Mouse (Mus musculus) liver, embryonic 15.5 days (tissue): ENCODE results near the gene Zc3h4. TPM values are rescaled to one million over a fixed set of nuclear protein-coding genes. Genes with fewer than 3 reads are reported as not detected.

Experiments
- ATAC-seq: fragments of 200-750 bp; cut with Nextera tagmentation; 2 replicates; pipeline ENCODE4 v1.8.0; 2017; ENCODE audit warnings: moderate number of reproducible peaks, mild to moderate bottlenecking, moderate library complexity; ENCODE audit not compliant: insufficient read depth
- H3K27ac ChIP-seq: fragments of 300-500 bp; sonication (generic); replicated peaks from 2 replicates; pipeline ENCODE4 v1.5.1; 2015; ENCODE audit warnings: mild to moderate bottlenecking, inconsistent platforms
- H3K27me3 ChIP-seq: fragments of 300-500 bp; sonication (generic); 2 replicates; pipeline ENCODE4 v1.6.1; 2015; ENCODE audit warnings: mild to moderate bottlenecking, inconsistent platforms
- H3K36me3 ChIP-seq: fragments of 300-500 bp; sonication (generic); replicated peaks from 2 replicates; pipeline ENCODE4 v1.6.1; 2015; ENCODE audit warnings: moderate library complexity, mild to moderate bottlenecking, inconsistent platforms
- H3K4me1 ChIP-seq: fragments of 300-500 bp; sonication (generic); replicated peaks from 2 replicates; pipeline ENCODE4 v1.6.1; 2015; ENCODE audit warnings: inconsistent platforms
- H3K4me2 ChIP-seq: fragments of 300-500 bp; sonication (generic); 2 replicates; pipeline ENCODE4 v1.6.1; 2015; ENCODE audit warnings: moderate library complexity, mild to moderate bottlenecking, inconsistent platforms
- H3K4me3 ChIP-seq: fragments of 300-500 bp; sonication (generic); replicated peaks from 2 replicates; pipeline ENCODE4 v1.5.1; 2015; ENCODE audit warnings: mild to moderate bottlenecking, inconsistent platforms
- H3K9ac ChIP-seq: fragments of 300-500 bp; sonication (generic); 2 replicates; pipeline ENCODE4 v1.6.1; 2015; ENCODE audit warnings: moderate library complexity, mild to moderate bottlenecking, inconsistent platforms
- H3K9me3 ChIP-seq: fragments of 300-500 bp; sonication (generic); replicated peaks from 2 replicates; pipeline ENCODE4 v1.6.1; 2016; ENCODE audit warnings: inconsistent platforms
- WGBS: fragments of 180-500 bp; shearing (Covaris S2); methylation state at CpG from one replicate; pipeline ENCODE4 v1.1.7; 2015; ENCODE audit warnings: mixed read lengths; ENCODE audit not compliant: insufficient replicate concordance; 5-methylcytosine and 5-hydroxymethylcytosine counted together
- polyA plus RNA-seq: library from polyadenylated mRNA; unstranded; fragments of >200 nt; fragmentation: Nextera tagmentation; extraction: Ambion mirVana; gene quantifications from 2 replicates; pipeline ENCODE4 v1.2.1, GENCODE M21; 2015

Zc3h4 gene
- polyA plus RNA-seq, 1 experiment from 2014 or later: 8.0 TPM

GRCm38 (mm10) chr7:16415426-16415825, 14.7 kb downstream of the Zc3h4 start:
- WGBS: 76% methylated on average over 3 of the region's 3 CpGs
- H3K27ac ChIP-seq: peak overlapping the region; percentile 53; the same call in 1 of the 2 replicates
- H3K9ac ChIP-seq: no peak overlapping the region

GRCm38 (mm10) chr7:16417141-16417771, 16.5 kb downstream of the Zc3h4 start:
- Histone ChIP-seq H3K9me3 (no peaks in the 10 kb centered on the region), H3K27me3 (no peaks in the 10 kb centered on the region), H3K27ac (peak overlapping the region; percentile 31; the same call in 1 of the 2 replicates), H3K36me3 (peaks cover 79% of the 10 kb centered on the region), H3K9ac (no peak overlapping the region), H3K4me1 (peaks cover 55% of the 10 kb centered on the region), H3K4me3 (no peak overlapping the region), H3K4me2 (no peak overlapping the region)
- no peak for ATAC-seq
- 89% methylated on average over 10 of the region's 10 CpGs for WGBS

More at GRCm38 (mm10) chr7:16415426-16415825, 14.7 kb downstream of the Zc3h4 start:
- Histone ChIP-seq H3K4me2 (no peak overlapping the region), H3K36me3 (peaks cover 77% of the 10 kb centered on the region), H3K4me1 (peaks cover 59% of the 10 kb centered on the region), H3K9me3 (no peaks in the 10 kb centered on the region), H3K4me3 (no peak overlapping the region), H3K27me3 (no peaks in the 10 kb centered on the region)
- ATAC-seq: peak; percentile 27; the same call in 1 of the 2 replicates

- peak overlapping the region; percentile 26 for H3K27ac ChIP-seq
- H3K9ac ChIP-seq: no peak overlapping the region
- H3K36me3 ChIP-seq: peaks cover 93% of the 10 kb centered on the region
- no peak overlapping the region for H3K4me2 ChIP-seq
- ATAC-seq: no peak
- no peak overlapping the region for H3K4me3 ChIP-seq
- no peaks in the 10 kb centered on the region for H3K9me3 ChIP-seq
- peaks cover 49% of the 10 kb centered on the region for H3K4me1 ChIP-seq
- WGBS: 82% methylated on average over 5 of the region's 5 CpGs
- H3K27me3 ChIP-seq: no peaks in the 10 kb centered on the region
These were observed 18.0 kb downstream of the Zc3h4 start for GRCm38 (mm10) chr7:16418713-16419112.

GRCm38 (mm10) chr7:16420493-16421118, 19.9 kb downstream of the Zc3h4 start:
- H3K4me1 ChIP-seq: peaks cover 34% of the 10 kb centered on the region
- H3K9me3 ChIP-seq: no peaks in the 10 kb centered on the region
- H3K27ac ChIP-seq: peak overlapping the region; percentile 19; the same call in 1 of the 2 replicates
- no peak overlapping the region for H3K9ac ChIP-seq
- WGBS: 87% methylated on average over 8 of the region's 8 CpGs
- H3K4me2 ChIP-seq: no peak overlapping the region
- H3K36me3 ChIP-seq: peaks cover 100% of the 10 kb centered on the region
- no peak for ATAC-seq
- no peak overlapping the region for H3K4me3 ChIP-seq
- no peaks in the 10 kb centered on the region for H3K27me3 ChIP-seq

- H3K4me1 ChIP-seq: peaks cover 25% of the 10 kb centered on the region; the same call in 1 of the 2 replicates
- H3K4me3 ChIP-seq: no peak overlapping the region
- no peaks in the 10 kb centered on the region for H3K9me3 ChIP-seq
- WGBS: 85% methylated on average over 18 of the region's 18 CpGs
- peaks cover 100% of the 10 kb centered on the region for H3K36me3 ChIP-seq
- H3K4me2 ChIP-seq: no peak overlapping the region
- H3K9ac ChIP-seq: no peak overlapping the region
- no peak for ATAC-seq
- no peaks in the 10 kb centered on the region for H3K27me3 ChIP-seq
- H3K27ac ChIP-seq: peak overlapping the region; percentile 38; the same call in 1 of the 2 replicates
These were observed 21.6 kb downstream of the Zc3h4 start for GRCm38 (mm10) chr7:16422222-16422856.

- H3K27me3 ChIP-seq: no peaks in the 10 kb centered on the region
- H3K4me1 ChIP-seq: peaks cover 22% of the 10 kb centered on the region; the same call in 1 of the 2 replicates
- H3K9ac ChIP-seq: no peak overlapping the region
- no peak overlapping the region for H3K4me2 ChIP-seq
- 91% methylated on average over 9 of the region's 9 CpGs for WGBS
- no peak for ATAC-seq
- H3K9me3 ChIP-seq: no peaks in the 10 kb centered on the region
- H3K4me3 ChIP-seq: no peak overlapping the region
- peaks cover 100% of the 10 kb centered on the region for H3K36me3 ChIP-seq
- no peak overlapping the region for H3K27ac ChIP-seq
These were observed 23.0 kb downstream of the Zc3h4 start for GRCm38 (mm10) chr7:16423731-16424130.

GRCm38 (mm10) chr7:16425721-16426120, 25.0 kb downstream of the Zc3h4 start:
- Histone ChIP-seq H3K4me3 (no peak overlapping the region), H3K9ac (no peak overlapping the region), H3K27ac (no peak overlapping the region), H3K9me3 (no peaks in the 10 kb centered on the region), H3K4me1 (peaks cover 15% of the 10 kb centered on the region; the same call in 1 of the 2 replicates), H3K27me3 (no peaks in the 10 kb centered on the region), H3K36me3 (peaks cover 100% of the 10 kb centered on the region), H3K4me2 (no peak overlapping the region)
- 84% methylated on average over 10 of the region's 10 CpGs for WGBS
- 0 out of 2 replicates have a peak, but pooled peaks have one; percentile 11 for ATAC-seq

GRCm38 (mm10) chr7:16426129-16426729, 25.5 kb downstream of the Zc3h4 start:
- Histone ChIP-seq H3K9me3 (no peaks in the 10 kb centered on the region), H3K27me3 (no peaks in the 10 kb centered on the region), H3K36me3 (peaks cover 100% of the 10 kb centered on the region), H3K4me3 (no peak overlapping the region), H3K4me2 (no peak overlapping the region), H3K27ac (no peak overlapping the region), H3K9ac (no peak overlapping the region), H3K4me1 (peaks cover 11% of the 10 kb centered on the region; the same call in 1 of the 2 replicates)
- WGBS: 58% methylated on average over 4 of the region's 4 CpGs
- ATAC-seq: peak; percentile 71

GRCm38 (mm10) chr7:16433352-16433971, 32.8 kb downstream of the Zc3h4 start:
- Histone ChIP-seq H3K4me2 (no peak overlapping the region), H3K27me3 (no peaks in the 10 kb centered on the region), H3K27ac (no peak overlapping the region), H3K36me3 (peaks cover 88% of the 10 kb centered on the region), H3K4me3 (no peak overlapping the region), H3K9me3 (no peaks in the 10 kb centered on the region), H3K4me1 (no peaks in the 10 kb centered on the region), H3K9ac (no peak overlapping the region)
- no peak for ATAC-seq
- 86% methylated on average over 3 of the region's 3 CpGs for WGBS

GRCm38 (mm10) chr7:16435088-16435487, 34.4 kb downstream of the Zc3h4 start:
- no peak overlapping the region for H3K4me3 ChIP-seq
- H3K4me1 ChIP-seq: no peaks in the 10 kb centered on the region
- peaks cover 72% of the 10 kb centered on the region for H3K36me3 ChIP-seq
- WGBS: 81% methylated on average over 9 of the region's 9 CpGs
- no peak for ATAC-seq
- no peaks in the 10 kb centered on the region for H3K9me3 ChIP-seq
- no peak overlapping the region for H3K27ac ChIP-seq
- H3K9ac ChIP-seq: no peak overlapping the region
- H3K4me2 ChIP-seq: no peak overlapping the region
- H3K27me3 ChIP-seq: no peaks in the 10 kb centered on the region
